Mouse (Mus musculus) urinary bladder, postnatal 4 days (tissue): ENCODE data around the gene Pcsk2.

Experiments
- DNase-seq, 2 experiments: peaks; one replicate each; pipeline ENCODE4 v3.0.0; 2021 to 2022; ENCODE audit warnings: low spot score in 2 of 2

Gene Pcsk2

GRCm38 (mm10) chr2:143545758-143546246 is at the start of gene Pcsk2:
Gene Pcsk2, plus strand, starts transcription at chr2:143546156.
- no peak for DNase-seq

DNA sequence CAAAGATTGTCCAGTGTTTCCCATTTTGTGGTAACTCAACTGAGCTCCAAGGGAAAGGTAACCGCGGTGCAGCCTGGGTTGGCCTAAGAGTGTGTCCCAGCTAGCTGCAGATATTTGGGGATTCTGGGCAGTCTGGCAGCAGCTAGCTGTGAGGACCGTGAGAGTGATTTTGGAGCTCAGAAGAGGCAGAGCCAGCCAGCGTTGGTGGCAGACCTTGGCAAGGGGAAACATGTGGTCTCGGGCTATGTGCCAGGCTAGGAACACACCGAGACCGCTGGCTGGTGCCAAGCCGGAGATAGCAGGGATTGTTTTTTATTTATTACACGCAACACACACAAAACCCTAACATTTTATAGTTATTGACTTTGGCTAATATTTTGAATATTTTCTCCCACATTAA is 45.1 kb upstream of the Pcsk2 start:
- no peak for DNase-seq

- no peak for DNase-seq
Measured at GRCm38 (mm10) chr2:143501760-143502159, 44.2 kb upstream of the Pcsk2 start.

- DNase-seq = no peak
Measured at GRCm38 (mm10) chr2:143502203-143502602, 43.8 kb upstream of the Pcsk2 start.

DNA sequence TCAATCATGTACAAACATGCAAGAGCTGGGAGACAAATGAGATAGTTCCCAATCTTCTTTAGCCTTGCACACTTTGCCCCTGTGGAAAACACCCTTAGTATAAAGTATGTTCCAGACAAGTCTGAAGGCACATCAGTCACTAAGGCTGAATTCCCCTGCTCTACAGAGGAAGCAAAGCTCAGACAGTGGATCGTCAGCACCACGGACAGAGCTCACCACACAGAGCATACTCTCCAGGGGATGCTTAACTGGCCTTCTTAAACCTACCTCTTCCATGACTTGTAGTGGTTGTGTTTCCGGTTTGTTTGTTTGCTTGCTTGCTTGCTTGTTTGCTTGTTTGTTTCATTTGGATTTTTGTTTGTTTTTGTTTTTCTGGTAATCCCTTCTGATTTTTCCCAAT is 9.5 kb upstream of the Pcsk2 start:
- DNase-seq = no peak

- no peak for DNase-seq
Measured at GRCm38 (mm10) chr2:143545299-143545751, 631 bp upstream of the Pcsk2 start.

DNA sequence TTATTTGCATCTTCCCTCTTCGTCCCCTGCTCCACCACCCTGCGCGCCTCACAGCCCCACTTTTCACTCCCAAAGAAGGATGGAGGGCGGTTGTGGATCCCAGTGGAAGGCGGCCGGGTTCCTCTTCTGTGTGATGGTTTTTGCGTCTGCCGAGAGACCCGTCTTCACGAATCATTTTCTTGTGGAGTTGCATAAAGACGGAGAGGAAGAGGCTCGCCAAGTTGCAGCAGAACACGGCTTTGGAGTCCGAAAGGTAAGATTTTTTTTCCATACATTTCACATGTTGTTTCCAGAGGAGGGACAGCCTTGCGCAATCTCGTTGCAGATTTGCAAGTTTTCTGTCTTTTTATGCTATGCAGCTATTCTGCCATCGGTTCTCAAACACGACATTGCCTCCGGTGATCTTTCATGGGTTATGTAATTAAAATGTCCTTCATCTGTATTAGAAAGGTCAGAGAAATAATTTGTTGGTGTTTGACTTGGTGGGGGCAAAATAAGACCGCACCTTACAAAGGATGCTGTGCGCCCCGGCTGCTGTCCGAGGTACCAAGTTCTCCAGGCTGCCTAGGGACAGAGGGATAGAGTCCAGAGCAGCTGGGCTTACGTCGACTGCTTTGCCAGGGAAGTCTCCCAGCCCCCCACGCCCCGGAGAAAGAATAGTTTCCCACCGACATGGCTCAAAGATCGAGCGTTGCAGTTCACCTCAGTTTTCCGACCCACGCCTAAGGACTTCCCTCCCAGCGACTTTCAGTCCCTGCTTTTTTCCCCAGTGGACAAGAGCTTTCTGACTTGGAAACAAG is 656 bp downstream of the Pcsk2 start:
- DNase-seq = no peak

DNA sequence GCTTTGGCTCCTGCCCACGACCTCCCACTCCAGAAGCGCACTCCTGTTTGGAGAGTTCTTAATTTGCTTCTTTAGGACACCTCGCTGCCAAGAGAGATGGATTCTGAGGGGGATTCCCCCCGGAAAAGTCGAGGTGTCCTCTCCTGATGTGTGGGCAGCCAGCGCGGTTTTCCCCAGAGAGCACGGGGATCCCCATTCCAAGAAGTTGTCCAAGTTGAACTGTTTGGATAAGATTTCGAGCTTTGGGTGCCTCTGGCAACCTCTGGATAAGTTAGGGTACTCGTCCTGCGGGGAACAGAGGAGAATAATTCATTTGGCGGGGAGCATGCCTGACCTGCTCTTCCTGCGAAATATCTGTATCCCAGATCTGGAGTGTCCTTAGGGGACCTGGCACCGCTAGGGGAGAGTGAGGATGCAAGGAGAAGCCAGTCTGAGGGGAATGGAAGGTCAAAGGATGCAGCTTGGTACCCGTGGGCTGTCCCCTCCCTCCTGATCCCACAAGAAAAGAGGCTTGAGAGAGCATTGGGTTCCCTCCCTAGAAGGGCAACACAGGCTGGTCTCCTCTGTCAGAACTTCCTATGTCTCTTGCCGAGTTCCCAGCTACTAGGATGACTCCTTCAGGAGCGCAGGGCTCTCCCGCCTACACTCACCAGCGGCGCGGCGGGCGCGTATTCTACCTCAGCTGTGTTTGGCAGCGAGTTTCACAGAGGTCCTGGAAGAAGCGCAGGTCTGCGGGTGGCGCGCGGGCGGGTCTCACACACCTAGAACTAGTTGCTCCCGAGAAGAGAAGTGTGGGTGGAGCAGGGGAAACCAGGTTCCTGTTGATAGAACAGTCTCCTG is 1.5 kb downstream of the Pcsk2 start:
- DNase-seq = no peak

DNA sequence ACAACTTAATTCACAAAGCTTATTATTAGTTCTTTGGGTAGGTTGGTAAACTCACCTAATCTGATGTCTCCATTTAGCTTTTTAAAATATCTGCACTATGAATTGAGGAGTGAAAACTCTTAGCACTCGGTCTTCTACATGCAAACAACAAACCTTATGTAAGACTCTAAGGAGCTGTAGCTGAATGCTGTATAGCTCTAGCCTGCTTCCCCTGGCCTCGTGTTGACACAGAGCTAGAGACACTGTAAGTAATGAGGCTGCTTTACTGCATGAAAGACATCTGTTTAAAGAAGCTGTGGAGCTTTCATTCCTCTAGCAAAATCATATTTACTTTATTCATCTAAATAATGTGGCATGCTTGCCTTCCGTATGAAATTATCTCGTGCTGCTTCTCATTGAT is 14.4 kb downstream of the Pcsk2 start:
- DNase-seq = no peak

GRCm38 (mm10) chr2:143565062-143565461 is 19.1 kb downstream of the Pcsk2 start:
- no peak for DNase-seq

- no peak for DNase-seq
Measured at GRCm38 (mm10) chr2:143565961-143566360, 20.0 kb downstream of the Pcsk2 start.

- no peak for DNase-seq
Measured at GRCm38 (mm10) chr2:143585341-143585740, 39.4 kb downstream of the Pcsk2 start.

DNA sequence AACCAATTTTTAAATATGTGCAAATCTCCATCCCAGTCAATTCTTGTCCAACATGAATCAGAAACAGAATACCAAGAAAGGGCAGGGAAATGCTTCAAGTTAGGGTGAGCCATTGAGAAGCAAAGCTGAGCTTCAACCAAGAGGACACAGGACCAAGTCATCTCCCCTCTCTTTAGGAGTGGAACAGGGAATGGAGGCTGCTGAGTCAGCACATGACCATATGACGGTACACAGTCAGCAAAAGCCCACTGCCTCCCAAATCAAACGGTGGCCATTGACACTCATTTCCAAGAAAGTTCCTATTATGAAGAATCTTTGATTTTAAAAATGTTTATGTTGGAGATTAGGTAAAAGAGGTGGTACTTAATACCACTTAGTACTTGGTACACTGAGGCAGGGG is 44.4 kb downstream of the Pcsk2 start:
- DNase-seq = no peak

- no peak for DNase-seq
Measured at GRCm38 (mm10) chr2:143603071-143603470, 57.1 kb downstream of the Pcsk2 start.

GRCm38 (mm10) chr2:143603871-143604512 is 58.0 kb downstream of the Pcsk2 start:
- DNase-seq = no peak

DNA sequence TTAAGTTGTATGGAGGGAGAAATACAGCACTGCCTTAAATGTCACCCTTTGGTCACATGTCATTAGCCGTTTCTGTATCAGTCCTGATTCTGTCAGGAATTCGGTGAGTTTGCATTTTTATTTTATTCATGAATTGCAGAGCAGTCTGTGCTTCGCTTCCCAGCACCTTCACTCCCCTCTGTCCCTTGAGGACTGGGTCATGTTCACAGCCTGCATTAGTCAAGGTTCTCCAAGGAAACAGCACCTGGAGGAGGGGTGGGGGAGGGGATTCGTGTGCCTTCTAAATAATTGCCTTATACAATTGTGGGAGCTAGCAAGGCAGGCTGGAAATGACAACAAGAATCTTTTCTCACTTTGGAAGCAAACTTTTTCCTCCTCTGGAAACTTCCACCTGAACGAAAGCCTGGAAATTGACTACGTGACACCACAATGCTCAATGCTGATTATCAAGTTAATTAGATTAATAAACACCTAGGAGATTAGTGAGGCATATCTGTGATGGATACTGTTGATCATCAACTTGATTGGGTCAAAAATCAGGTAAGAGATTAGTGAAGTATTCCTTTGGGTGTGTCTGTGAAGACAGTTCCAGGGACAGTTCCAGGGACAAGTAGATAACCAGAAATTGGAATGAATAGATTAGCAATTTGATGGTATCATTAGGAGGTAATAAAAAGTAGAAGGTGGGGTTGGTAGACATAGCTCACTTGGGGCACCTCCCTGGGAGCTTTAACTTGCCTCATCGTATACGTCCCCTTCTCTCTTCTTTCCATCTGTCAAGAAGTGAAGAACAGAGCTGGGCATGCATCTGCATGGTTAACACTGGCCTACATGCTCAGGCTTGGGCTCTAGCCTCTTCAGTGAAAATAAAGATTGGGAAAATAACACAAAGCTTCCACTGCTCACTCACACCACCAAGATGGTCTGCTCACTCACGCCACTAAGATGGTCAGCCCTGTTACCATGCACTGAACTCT is 64.7 kb downstream of the Pcsk2 start:
- DNase-seq = no peak

- no peak for DNase-seq
Measured at GRCm38 (mm10) chr2:143613466-143613865, 67.5 kb downstream of the Pcsk2 start.

DNA sequence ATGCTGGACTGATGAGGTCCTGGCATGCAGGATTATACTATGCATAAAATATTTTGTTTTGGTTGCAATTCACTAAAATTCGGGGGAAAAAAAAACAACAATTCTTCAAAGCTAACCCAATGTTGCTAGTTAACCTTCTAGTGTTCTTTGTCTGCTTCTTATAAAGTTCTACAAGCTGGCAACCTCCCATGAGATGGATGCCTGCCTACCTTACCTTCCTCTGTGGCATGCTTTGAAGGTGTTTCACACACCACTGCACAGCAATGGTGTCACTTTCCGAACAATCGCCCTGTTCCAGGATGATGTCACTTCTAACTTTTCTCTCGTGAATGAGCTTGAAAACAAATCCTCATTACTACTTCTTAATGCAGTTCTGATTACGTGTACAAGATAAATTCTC is 68.8 kb downstream of the Pcsk2 start:
- DNase-seq = no peak

GRCm38 (mm10) chr2:143620916-143621315 is 75.0 kb downstream of the Pcsk2 start:
- DNase-seq = no peak

- DNase-seq = no peak
Measured at GRCm38 (mm10) chr2:143623916-143624315, 78.0 kb downstream of the Pcsk2 start.

GRCm38 (mm10) chr2:143643305-143643704 is 97.3 kb downstream of the Pcsk2 start:
- no peak for DNase-seq
